Mouse (Mus musculus) CH12.LX (cell line): ENCODE results near the gene Asap2.
A peak's percentile ranks its signal among the peaks of the same experiment; 100 is the strongest.
"Not testable (repeated sequence)": the region's sequence is repeated elsewhere in the genome, so short reads cannot be mapped to it uniquely, and the experiment has no call there.

Experiments
- BHLHE40 ChIP-seq: IDR thresholded peaks from 2 replicates; pipeline ENCODE4 v1.6.1; 2011; ENCODE audit warnings: mild to moderate bottlenecking, low read depth, low read length, improper control_type of control experiment
- CTCF ChIP-seq, 2 experiments: IDR thresholded peaks in 1 of 2; conservative IDR thresholded peaks in 1 of 2; 2 replicates each; pipeline ENCODE4 v1.5.1; 2011 to 2012; ENCODE audit warnings: low read depth in 2 of 2, low read length in 2 of 2, improper control_type of control experiment in 1 of 2, inconsistent platforms in 1 of 2, mild to moderate bottlenecking in 1 of 2, moderate library complexity in 1 of 2
- MAFK ChIP-seq: IDR thresholded peaks from 2 replicates; pipeline ENCODE4 v1.6.1; 2011; ENCODE audit warnings: low read length, improper control_type of control experiment; ENCODE audit not compliant: insufficient replicate concordance
- MXI1 ChIP-seq: IDR thresholded peaks from 2 replicates; pipeline ENCODE4 v1.6.1; 2011; ENCODE audit warnings: mild to moderate bottlenecking, low read depth, low read length, improper control_type of control experiment
- NELFE ChIP-seq: IDR thresholded peaks from 2 replicates; pipeline ENCODE4 v1.6.1; 2011; ENCODE audit warnings: low read depth, low read length, improper control_type of control experiment
- POLR2A ChIP-seq: IDR thresholded peaks from 2 replicates; pipeline ENCODE4 v1.6.1; 2011; ENCODE audit warnings: low read depth, mild to moderate bottlenecking, improper control_type of control experiment, low read length
- POLR2AphosphoS2 ChIP-seq: IDR thresholded peaks from 2 replicates; pipeline ENCODE4 v1.6.1; 2011; ENCODE audit warnings: low read depth, low read length, improper control_type of control experiment
- SMC3 ChIP-seq: IDR thresholded peaks from 2 replicates; pipeline ENCODE4 v1.6.1; 2011; ENCODE audit warnings: low read depth, low read length, improper control_type of control experiment
- USF2 ChIP-seq: conservative IDR thresholded peaks from 2 replicates; pipeline ENCODE4 v1.6.1; 2011; ENCODE audit warnings: low read depth, low read length, improper control_type of control experiment

GRCm38 (mm10) chr12:21075731-21076130 lies 85.5 kb downstream of the Asap2 start:
- TF ChIP-seq MXI1, BHLHE40, USF2, POLR2AphosphoS2, POLR2A, NELFE, MAFK: not testable (repeated sequence)
- TF ChIP-seq SMC3 (peak; percentile 44), CTCF (conservative IDR thresholded peaks at IDR 0.05 in 1 of 2, IDR thresholded peaks at IDR 0.05 in 1 of 2; ENCODE audit: low read depth in 2 of 2, low read length in 2 of 2) (peak; percentile 19 to 55; a peak in 3 of 4 replicates)
